Mouse (Mus musculus) forebrain, embryonic 14.5 days (tissue): Measurements from ENCODE around the gene Iqcb1. TPM values are rescaled to one million over a fixed set of nuclear protein-coding genes. Genes with fewer than 3 reads are reported as not detected.
"Not testable (repeated sequence)": the region's sequence is repeated elsewhere in the genome, so short reads cannot be mapped to it uniquely, and the experiment has no call there.

Experiments
- ATAC-seq: fragments of 200-750 bp; cut with Nextera tagmentation; 2 replicates; pipeline ENCODE4 v1.8.0; 2017; ENCODE audit warnings: mild to moderate bottlenecking, moderate library complexity
- DNase-seq: peaks from one replicate; pipeline ENCODE4 v3.0.0-alpha.2; 2015; ENCODE audit warnings: low spot score
- H3K27ac ChIP-seq: fragments of 300-500 bp; sonication (generic); 2 replicates; pipeline ENCODE4 v1.5.1; 2014; ENCODE audit warnings: low read depth, mild to moderate bottlenecking, control low read depth, low read length, moderate library complexity
- H3K27me3 ChIP-seq: fragments of 300-500 bp; sonication (generic); replicated peaks from 2 replicates; pipeline ENCODE4 v1.6.1; 2014; ENCODE audit warnings: low read length, control low read depth, mixed read lengths; ENCODE audit not compliant: control insufficient read depth, insufficient read depth
- H3K36me3 ChIP-seq: fragments of 300-500 bp; sonication (generic); 2 replicates; pipeline ENCODE4 v1.6.1; 2014; ENCODE audit warnings: low read length, control low read depth; ENCODE audit not compliant: control insufficient read depth, insufficient read depth
- H3K4me1 ChIP-seq: fragments of 300-500 bp; sonication (generic); 2 replicates; pipeline ENCODE4 v1.6.1; 2014; ENCODE audit warnings: antibody characterized with exemption, low read length, control low read depth; ENCODE audit not compliant: control insufficient read depth, insufficient read depth
- H3K4me2 ChIP-seq: fragments of 300-500 bp; sonication (generic); 2 replicates; pipeline ENCODE4 v1.6.1; 2014; ENCODE audit warnings: mild to moderate bottlenecking, control low read depth, low read length
- H3K4me3 ChIP-seq: fragments of 300-500 bp; sonication (generic); 2 replicates; pipeline ENCODE4 v1.5.1; 2014; ENCODE audit warnings: low read depth, low read length, control low read depth
- H3K9ac ChIP-seq: fragments of 300-500 bp; sonication (generic); 2 replicates; pipeline ENCODE4 v1.6.1; 2014; ENCODE audit warnings: mild to moderate bottlenecking, low read length, control low read depth, moderate library complexity
- H3K9me3 ChIP-seq: fragments of 300-500 bp; sonication (generic); replicated peaks from 2 replicates; pipeline ENCODE4 v1.6.1; 2016; ENCODE audit warnings: low read length, control low read depth, mixed read lengths; ENCODE audit not compliant: control insufficient read depth
- WGBS: fragments of 180-500 bp; shearing (Covaris S2); extraction: QIAGEN DNeasy Blood & Tissue Kit; methylation state at CpG from one replicate; pipeline ENCODE4 v1.1.7; 2014; 5-methylcytosine and 5-hydroxymethylcytosine counted together
- polyA plus RNA-seq: library from polyadenylated mRNA; unstranded; fragments of >200 nt; fragmentation: Nextera tagmentation; extraction: Ambion mirVana; gene quantifications from 2 replicates; pipeline ENCODE4 v1.2.1, GENCODE M21; 2014

The Iqcb1 gene
- polyA plus RNA-seq, 1 experiment from 2014 or later = 53.4 TPM

DNA sequence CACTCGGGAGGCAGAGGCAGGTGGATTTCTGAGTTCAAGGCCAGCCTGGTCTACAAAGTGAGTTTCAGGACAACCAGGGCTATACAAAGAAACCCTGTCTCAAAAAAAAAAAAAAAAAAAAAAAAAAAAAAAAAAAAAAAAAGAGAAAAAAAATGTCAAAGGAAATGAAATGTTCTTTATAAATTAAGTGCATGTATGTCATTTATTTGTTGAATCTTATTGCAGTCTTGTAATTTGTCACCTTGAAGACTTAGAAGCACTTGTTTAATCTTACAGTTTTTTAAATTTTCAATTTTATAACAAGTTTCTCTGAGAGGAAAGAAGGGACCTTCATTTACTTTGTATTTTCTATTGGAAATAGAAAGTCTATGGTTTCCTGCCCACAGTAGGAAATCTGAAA is 18.7 kb downstream of the Iqcb1 start:
- not testable (repeated sequence) for DNase-seq

DNA sequence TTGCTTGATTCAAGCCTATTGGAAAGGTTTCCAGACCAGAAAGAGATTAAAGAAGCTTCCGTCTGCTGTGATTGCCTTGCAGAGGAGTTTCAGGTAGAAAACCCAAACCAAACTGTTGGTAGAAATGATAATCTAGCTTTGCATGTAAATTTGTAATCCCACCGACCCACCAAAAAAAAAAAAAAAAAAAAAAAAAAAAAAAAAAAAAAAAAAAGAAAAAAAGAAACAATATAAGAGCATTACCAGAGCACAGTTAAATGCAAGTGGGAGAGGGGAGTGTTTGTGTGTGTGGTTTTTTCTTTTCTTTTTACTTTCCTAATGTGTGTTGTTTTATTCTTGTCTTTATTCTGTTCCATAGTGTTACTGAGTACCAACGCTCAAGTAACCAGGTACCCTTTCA is 23.0 kb downstream of the Iqcb1 start:
- no peak for ATAC-seq
- Histone ChIP-seq H3K4me3 (no peak overlapping the region), H3K9ac (no peak overlapping the region)

More for the DNA sequence above, 18.7 kb downstream of the Iqcb1 start:
- not testable (repeated sequence) for H3K9me3 ChIP-seq, H3K4me2 ChIP-seq, H3K4me1 ChIP-seq, H3K9ac ChIP-seq, H3K4me3 ChIP-seq, ATAC-seq, H3K27ac ChIP-seq, H3K27me3 ChIP-seq
- peaks cover 42% of the 10 kb centered on the region for H3K36me3 ChIP-seq
- 91% methylated on average over 1 of the region's 1 CpGs for WGBS

DNA sequence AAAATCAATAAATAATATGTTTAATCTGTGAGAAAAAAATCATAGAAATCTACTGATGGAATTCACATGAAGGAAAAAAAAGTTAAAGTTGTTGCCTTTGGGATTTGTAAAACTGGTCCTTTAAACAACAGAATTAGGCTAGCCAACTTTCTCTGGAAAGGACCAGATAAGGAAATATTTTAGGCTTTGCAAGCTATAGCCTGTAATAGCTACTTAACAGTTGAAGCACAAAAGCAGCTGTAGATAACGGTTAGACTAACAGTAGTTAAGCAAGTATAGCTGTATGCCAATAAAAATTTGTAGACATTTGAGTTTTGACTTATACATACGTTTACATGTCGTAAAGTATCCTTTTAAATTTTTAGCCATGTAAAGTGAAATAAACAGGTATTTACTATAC is 35.4 kb downstream of the Iqcb1 start:
- Histone ChIP-seq H3K4me2 (no peak overlapping the region), H3K36me3 (peaks cover 48% of the 10 kb centered on the region), H3K9ac (no peak overlapping the region)

More for the DNA sequence above, 23.0 kb downstream of the Iqcb1 start:
- no peaks in the 10 kb centered on the region for H3K9me3 ChIP-seq
- no peak overlapping the region for H3K4me2 ChIP-seq
- no peaks in the 10 kb centered on the region for H3K27me3 ChIP-seq
- 87% methylated on average over 3 of the region's 3 CpGs for WGBS
- no peaks in the 10 kb centered on the region for H3K4me1 ChIP-seq
- peaks cover 46% of the 10 kb centered on the region for H3K36me3 ChIP-seq
- no peak for DNase-seq
- no peak overlapping the region for H3K27ac ChIP-seq

DNA sequence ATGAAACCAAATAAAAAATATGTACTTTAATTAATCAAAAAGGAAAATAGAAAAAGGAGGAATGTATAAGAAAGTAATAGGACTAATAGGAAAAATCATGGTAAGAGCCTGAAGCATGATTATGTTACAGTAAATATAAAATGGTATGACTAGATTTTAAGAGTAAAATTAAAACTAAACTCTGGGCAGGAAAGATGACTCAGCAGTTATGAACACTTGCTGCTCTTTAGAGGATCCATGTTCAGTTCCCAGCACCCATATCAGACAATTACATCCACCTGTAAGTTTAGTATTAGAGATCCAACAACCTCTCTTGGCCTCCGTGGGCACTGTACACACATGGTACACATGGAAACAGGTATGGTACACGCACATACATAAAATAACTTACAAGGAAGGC is 41.3 kb downstream of the Iqcb1 start:
- peaks cover 50% of the 10 kb centered on the region for H3K36me3 ChIP-seq

More for the DNA sequence above, 35.4 kb downstream of the Iqcb1 start:
- Histone ChIP-seq H3K4me1 (no peaks in the 10 kb centered on the region), H3K4me3 (no peak overlapping the region), H3K27ac (no peak overlapping the region), H3K27me3 (no peaks in the 10 kb centered on the region), H3K9me3 (no peaks in the 10 kb centered on the region)
- 95% methylated on average over 3 of the region's 3 CpGs for WGBS
- ATAC-seq (no peak), DNase-seq (no peak)

DNA sequence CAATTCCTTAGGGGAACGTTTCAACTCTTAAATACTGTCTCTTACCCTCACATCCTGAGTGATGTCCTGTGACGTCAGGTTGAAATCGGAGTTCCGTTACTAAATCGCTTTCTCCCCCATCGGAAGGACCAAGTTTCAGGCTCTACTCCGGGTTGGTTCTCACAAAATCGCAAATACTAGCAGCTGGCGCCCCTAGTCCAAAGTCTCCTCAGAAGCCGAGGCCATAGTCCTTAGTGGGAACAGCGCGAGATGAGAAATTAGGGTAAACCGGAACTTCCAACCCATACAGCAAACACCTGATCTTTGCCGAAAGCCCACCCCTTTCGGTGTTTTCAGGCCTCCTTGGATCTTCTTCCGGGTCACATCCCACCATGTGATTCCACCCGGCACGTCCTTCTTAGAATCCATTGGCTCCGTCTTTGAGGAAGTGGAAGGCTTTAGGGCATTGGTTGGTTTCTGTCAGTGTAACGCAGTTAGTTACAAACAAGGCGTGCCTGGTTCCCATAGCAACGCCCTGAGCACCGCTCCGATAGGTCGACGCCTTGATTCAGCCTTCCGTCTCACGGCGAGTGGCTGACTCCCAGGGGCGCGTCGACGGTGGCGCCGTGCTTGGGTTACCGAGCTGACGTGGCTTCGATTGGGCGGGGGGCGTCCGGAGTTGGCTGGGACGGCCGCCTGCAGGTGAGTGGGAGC is 46.5 kb downstream of the Iqcb1 start, which contains the start of the genes Eaf2 and Golgb1:
Eaf2 (minus strand) TSS at position 421 of the 693 bp plus-strand sequence.
Golgb1 (plus strand) TSS at position 558 of the 693 bp plus-strand sequence.
- H3K9me3 ChIP-seq = no peaks in the 10 kb centered on the region
- H3K9ac ChIP-seq = peak within 1 kb of the TSS; percentile 80
- H3K4me1 ChIP-seq = peaks cover 15% of the 10 kb centered on the region
- peaks cover 13% of the 10 kb centered on the region for H3K36me3 ChIP-seq
- H3K4me2 ChIP-seq = peak within 1 kb of the TSS; percentile 75
- peak; percentile 100 for DNase-seq
- no peaks in the 10 kb centered on the region for H3K27me3 ChIP-seq
- H3K4me3 ChIP-seq = peak within 1 kb of the TSS; percentile 79
- H3K27ac ChIP-seq = peak within 1 kb of the TSS; percentile 67
- peak; percentile 100 for ATAC-seq
- under 1% methylated on average over 43 of the region's 43 CpGs for WGBS

More for the DNA sequence above, 41.3 kb downstream of the Iqcb1 start:
- no peaks in the 10 kb centered on the region for H3K27me3 ChIP-seq
- DNase-seq = no peak
- H3K4me2 ChIP-seq = no peak overlapping the region
- no peak overlapping the region for H3K4me3 ChIP-seq
- WGBS = 96% methylated on average over 2 of the region's 2 CpGs
- no peak overlapping the region for H3K9ac ChIP-seq
- H3K9me3 ChIP-seq = no peaks in the 10 kb centered on the region
- H3K4me1 ChIP-seq = peaks cover 6% of the 10 kb centered on the region; the same call in 1 of the 2 replicates
- no peak overlapping the region for H3K27ac ChIP-seq
- no peak for ATAC-seq

DNA sequence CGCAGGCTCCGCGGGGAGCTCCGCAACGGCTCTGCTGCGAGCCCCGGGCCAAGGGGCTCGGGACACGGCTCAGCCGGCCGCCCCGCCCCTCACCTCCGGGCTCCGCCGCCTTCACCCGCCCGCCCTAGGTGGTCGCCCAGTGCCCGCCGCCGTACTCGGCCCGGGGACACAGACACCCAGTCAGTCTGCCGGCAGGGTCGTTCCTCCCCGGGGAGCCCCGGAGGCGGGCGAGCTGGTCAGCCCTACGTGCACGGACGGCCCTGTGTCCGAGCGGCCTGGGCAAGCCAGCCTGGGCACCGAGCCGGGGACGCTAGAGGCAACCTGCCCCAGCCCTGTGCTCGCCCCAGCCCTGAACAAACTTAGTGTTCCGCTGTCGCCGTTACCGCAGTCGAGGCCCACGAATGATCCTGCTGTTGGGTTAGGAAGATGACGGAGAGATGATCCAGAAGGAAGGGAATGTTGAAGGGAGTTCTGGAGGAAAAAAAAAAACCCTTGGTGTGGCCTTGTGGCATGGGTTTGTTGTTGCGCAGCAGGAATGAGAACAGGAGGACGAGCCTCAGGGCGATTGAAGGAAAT is 47.2 kb downstream of the Iqcb1 start:
- Histone ChIP-seq H3K4me3 (peak overlapping the region; percentile 79), H3K27me3 (no peaks in the 10 kb centered on the region), H3K4me1 (peaks cover 15% of the 10 kb centered on the region), H3K9me3 (no peaks in the 10 kb centered on the region), H3K36me3 (peaks cover 13% of the 10 kb centered on the region), H3K27ac (peak overlapping the region; percentile 63), H3K4me2 (peak overlapping the region; percentile 75), H3K9ac (peak overlapping the region; percentile 80)
- under 1% methylated on average over 42 of the region's 48 CpGs for WGBS
- ATAC-seq (no peak; the same call in 1 of the 2 replicates), DNase-seq (no peak)

DNA sequence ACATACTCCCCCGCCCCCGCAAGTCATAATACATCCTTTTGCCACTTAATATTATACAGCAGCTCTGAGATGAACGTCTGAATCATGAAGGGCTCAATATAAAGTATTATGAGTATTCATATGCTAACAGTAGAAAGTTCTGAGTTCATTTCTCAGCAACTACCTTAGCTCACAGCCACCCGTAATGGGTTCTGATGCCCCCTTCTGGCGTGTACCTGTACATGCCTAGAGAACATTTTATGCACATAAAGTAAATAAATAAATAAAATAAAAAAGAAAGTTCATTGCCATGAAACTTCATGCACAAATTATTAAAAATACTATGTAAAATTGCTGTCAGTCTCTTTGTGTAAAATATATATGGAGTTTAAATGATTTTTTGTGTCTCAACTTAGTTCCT is 49.1 kb downstream of the Iqcb1 start:
- 76% methylated on average over 5 of the region's 5 CpGs for WGBS
- Histone ChIP-seq H3K27me3 (no peaks in the 10 kb centered on the region), H3K4me3 (no peak overlapping the region), H3K27ac (no peak overlapping the region), H3K9me3 (no peaks in the 10 kb centered on the region), H3K9ac (no peak overlapping the region), H3K36me3 (peaks cover 2% of the 10 kb centered on the region; the same call in 1 of the 2 replicates), H3K4me1 (peaks cover 15% of the 10 kb centered on the region), H3K4me2 (no peak overlapping the region)
- no peak for DNase-seq
- no peak for ATAC-seq

DNA sequence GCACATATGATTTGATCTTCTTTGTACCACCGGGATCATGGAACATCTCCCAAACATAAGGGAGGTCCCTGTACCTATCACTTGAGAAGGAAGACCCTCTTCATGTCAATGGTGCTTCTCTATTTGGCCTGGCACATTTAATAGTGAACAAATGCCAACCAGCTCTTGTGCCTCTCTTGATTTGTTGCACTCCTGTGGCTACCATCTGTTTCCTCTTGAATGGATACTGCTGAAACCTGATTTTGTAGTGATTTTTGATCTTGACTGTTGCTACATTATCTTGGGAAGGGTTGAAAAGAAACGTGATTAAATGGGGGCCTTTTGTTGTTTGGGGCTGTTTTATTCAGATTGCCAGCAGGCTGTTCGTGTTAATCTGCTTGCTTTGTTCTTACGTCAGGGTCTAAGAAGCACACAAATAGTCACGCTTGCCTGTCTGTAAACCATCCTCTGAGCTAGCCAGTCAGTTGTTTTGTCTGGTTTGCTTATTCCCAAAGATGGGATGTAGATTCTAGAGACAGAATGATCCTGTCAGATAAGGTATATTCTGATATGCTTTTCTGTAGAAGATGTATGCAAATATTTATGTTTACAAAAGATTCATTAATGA is 54.7 kb downstream of the Iqcb1 start:
- Histone ChIP-seq H3K27me3 (no peaks in the 10 kb centered on the region), H3K4me3 (no peak overlapping the region), H3K4me2 (no peak overlapping the region), H3K27ac (peak overlapping the region; percentile 61), H3K9me3 (no peaks in the 10 kb centered on the region), H3K36me3 (peaks cover 18% of the 10 kb centered on the region), H3K9ac (no peak overlapping the region), H3K4me1 (peaks cover 7% of the 10 kb centered on the region)
- WGBS = 18% methylated on average over 5 of the region's 5 CpGs
- DNase-seq (peak; percentile 39), ATAC-seq (peak; percentile 71; the same call in 1 of the 2 replicates)
